In genomic region chr1:165587845-165588244, GRCm38 (mm10) we compare ENCODE assay signal across 12 mouse cellular contexts. TPM values are rescaled to one million over a fixed set of nuclear protein-coding genes. Genes with fewer than 3 reads are reported as not detected.
DNase-seq lines count a peak whose midpoint lies in the region; ATAC-seq and TF ChIP-seq lines count a peak whose summit lies in the region.
"Had no signal": no experiment of that assay in that cellular context is flagged by ENCODE, and none has a peak within 500 bp of the region (broad histone marks: within the 10 kb centered on the region; RNA-seq: fewer than 3 reads in every experiment).

No protein-coding gene starts in this region.

- 23% methylated on average over 8 of the region's 8 CpGs for WGBS in intestine, embryonic 15.5 days
- 36% methylated on average over 8 of the region's 8 CpGs for WGBS in intestine, postnatal 0 days
- 35% methylated on average over 8 of the region's 8 CpGs for WGBS in embryonic facial prominence, embryonic 10.5 days
- 19% methylated on average over 8 of the region's 8 CpGs for WGBS in limb, embryonic 13.5 days

- H3K9ac ChIP-seq in intestine, embryonic 15.5 days = no peak overlapping the region
- no peak overlapping the region for H3K9ac ChIP-seq in intestine, postnatal 0 days (ENCODE audit: low read depth, low read length)
- no peak overlapping the region for H3K9ac ChIP-seq in limb, embryonic 13.5 days
- H3K9ac ChIP-seq: liver, embryonic 14.5 days; midbrain, embryonic 15.5 days had no signal

- peak overlapping the region; percentile 34; the same call in 1 of the 2 replicates for H3K27ac ChIP-seq in intestine, embryonic 15.5 days
- H3K27ac ChIP-seq in intestine, postnatal 0 days (ENCODE audit: low read depth, low read length) = no peak overlapping the region; the same call in none of the 2 replicates
- peak overlapping the region; percentile 36 for H3K27ac ChIP-seq in brown adipose tissue, adult 24 weeks (replicated peaks; ENCODE audit: low read depth, low read length)
- H3K27ac ChIP-seq in embryonic facial prominence, embryonic 10.5 days (replicated peaks) = peak overlapping the region; percentile 24
- 0 out of 2 replicates have a peak overlapping the region, but pooled peaks have one; percentile 28 for H3K27ac ChIP-seq in limb, embryonic 13.5 days
- H3K27ac ChIP-seq: liver, embryonic 14.5 days; midbrain, embryonic 15.5 days had no signal

- H3K36me3 ChIP-seq in intestine, embryonic 15.5 days = peaks cover 11% of the 10 kb centered on the region; the same call in 1 of the 2 replicates
- 0 out of 2 replicates have a peak, but pooled peaks cover 2% of the 10 kb centered on the region for H3K36me3 ChIP-seq in intestine, postnatal 0 days (ENCODE audit: control insufficient read depth, insufficient read depth)
- peaks cover 28% of the 10 kb centered on the region for H3K36me3 ChIP-seq in embryonic facial prominence, embryonic 10.5 days (replicated peaks)
- H3K36me3 ChIP-seq in limb, embryonic 13.5 days = peaks cover 25% of the 10 kb centered on the region

- H3K4me3 ChIP-seq in intestine, embryonic 15.5 days (replicated peaks) = no peak overlapping the region
- no peak overlapping the region for H3K4me3 ChIP-seq in intestine, postnatal 0 days (ENCODE audit: low read depth, low read length)
- no peak overlapping the region for H3K4me3 ChIP-seq in brown adipose tissue, adult 24 weeks (ENCODE audit: insufficient read depth, low read depth, low read length)
- H3K4me3 ChIP-seq in embryonic facial prominence, embryonic 10.5 days = no peak overlapping the region
- H3K4me3 ChIP-seq in limb, embryonic 13.5 days = no peak overlapping the region
- H3K4me3 ChIP-seq: midbrain, embryonic 15.5 days had no signal

- DNase-seq in embryonic facial prominence, embryonic 10.5 days (ENCODE audit: low spot score) = peak; percentile 36
- DNase-seq in urinary bladder, postnatal 4 days (ENCODE audit: low spot score in 2 of 2) = no peak
- DNase-seq in thymus, postnatal 25 days = no peak
- DNase-seq: cerebellum, postnatal 10 days; gastrocnemius, postnatal 36 days; right cerebral cortex, postnatal 25 days had no signal

- H3K9me3 ChIP-seq in intestine, embryonic 15.5 days = no peaks in the 10 kb centered on the region
- no peaks in the 10 kb centered on the region for H3K9me3 ChIP-seq in intestine, postnatal 0 days (ENCODE audit: control insufficient read depth)
- no peaks in the 10 kb centered on the region for H3K9me3 ChIP-seq in embryonic facial prominence, embryonic 10.5 days
- no peaks in the 10 kb centered on the region for H3K9me3 ChIP-seq in limb, embryonic 13.5 days
- H3K9me3 ChIP-seq: midbrain, embryonic 15.5 days had no signal

- no peak for ATAC-seq in intestine, embryonic 15.5 days
- ATAC-seq in intestine, postnatal 0 days = no peak
- no peak for ATAC-seq in limb, embryonic 13.5 days (ENCODE audit: low FRiP score, low read depth)
- ATAC-seq: midbrain, embryonic 15.5 days had no signal

- H3K27me3 ChIP-seq in intestine, embryonic 15.5 days (replicated peaks) = no peaks in the 10 kb centered on the region
- H3K27me3 ChIP-seq in intestine, postnatal 0 days (replicated peaks; ENCODE audit: control insufficient read depth, insufficient read depth, low read length) = no peaks in the 10 kb centered on the region
- H3K27me3 ChIP-seq in embryonic facial prominence, embryonic 10.5 days (replicated peaks; ENCODE audit: low read depth, poor library complexity, severe bottlenecking) = no peaks in the 10 kb centered on the region
- H3K27me3 ChIP-seq in limb, embryonic 13.5 days = no peaks in the 10 kb centered on the region
- H3K27me3 ChIP-seq: midbrain, embryonic 15.5 days had no signal

- TF ChIP-seq CTCF in intestine, postnatal 0 days (IDR thresholded peaks at IDR 0.05; ENCODE audit: low read depth) = no peak

- peaks cover 18% of the 10 kb centered on the region; the same call in 1 of the 2 replicates for H3K4me1 ChIP-seq in intestine, embryonic 15.5 days (replicated peaks)
- peaks cover 4% of the 10 kb centered on the region for H3K4me1 ChIP-seq in intestine, postnatal 0 days (replicated peaks; ENCODE audit: control insufficient read depth, insufficient read depth, low read length)
- H3K4me1 ChIP-seq in brown adipose tissue, adult 24 weeks (ENCODE audit: control insufficient read depth, insufficient read depth, insufficient read length, low read length) = peaks cover 13% of the 10 kb centered on the region
- peaks cover 36% of the 10 kb centered on the region for H3K4me1 ChIP-seq in embryonic facial prominence, embryonic 10.5 days
- peaks cover 21% of the 10 kb centered on the region for H3K4me1 ChIP-seq in limb, embryonic 13.5 days
- H3K4me1 ChIP-seq: midbrain, embryonic 15.5 days had no signal

- H3K4me2 ChIP-seq in intestine, embryonic 15.5 days (replicated peaks) = no peak overlapping the region; the same call in 1 of the 2 replicates
- no peak overlapping the region for H3K4me2 ChIP-seq in intestine, postnatal 0 days (replicated peaks; ENCODE audit: low read depth)
- H3K4me2 ChIP-seq in limb, embryonic 13.5 days (replicated peaks) = no peak overlapping the region
- H3K4me2 ChIP-seq: midbrain, embryonic 15.5 days had no signal

RNA-seq across cellular contexts. Expression of gene Mpzl1, which starts 46.5 kb away (rescaled TPM):
- polyA plus RNA-seq in intestine, embryonic 15.5 days (2015; fragmentation: Nextera tagmentation; extraction: Ambion mirVana) = 129 and 130 TPM in 2 replicates
- 53.3 and 56.3 TPM in 2 replicates for polyA plus RNA-seq in intestine, postnatal 0 days (2015; fragmentation: Nextera tagmentation; extraction: Ambion mirVana)
- polyA plus RNA-seq in brown adipose tissue, adult 24 weeks (2012; ENCODE audit: insufficient read depth, insufficient read length, missing spikeins) = 3.4 and 7.4 TPM in 2 replicates
- 138 and 139 TPM in 2 replicates for polyA plus RNA-seq in embryonic facial prominence, embryonic 10.5 days (2016; fragmentation: Nextera tagmentation; extraction: Ambion mirVana)
- polyA plus RNA-seq in limb, embryonic 13.5 days (2015; fragmentation: Nextera tagmentation; extraction: Ambion mirVana) = 196 TPM in 2 replicates
